Mouse (Mus musculus): ENCODE data around the gene Zfp574.
"Not testable (repeated sequence)": the region's sequence is repeated elsewhere in the genome, so short reads cannot be mapped to it uniquely, and the experiment has no call there.

Gene Zfp574

DNA sequence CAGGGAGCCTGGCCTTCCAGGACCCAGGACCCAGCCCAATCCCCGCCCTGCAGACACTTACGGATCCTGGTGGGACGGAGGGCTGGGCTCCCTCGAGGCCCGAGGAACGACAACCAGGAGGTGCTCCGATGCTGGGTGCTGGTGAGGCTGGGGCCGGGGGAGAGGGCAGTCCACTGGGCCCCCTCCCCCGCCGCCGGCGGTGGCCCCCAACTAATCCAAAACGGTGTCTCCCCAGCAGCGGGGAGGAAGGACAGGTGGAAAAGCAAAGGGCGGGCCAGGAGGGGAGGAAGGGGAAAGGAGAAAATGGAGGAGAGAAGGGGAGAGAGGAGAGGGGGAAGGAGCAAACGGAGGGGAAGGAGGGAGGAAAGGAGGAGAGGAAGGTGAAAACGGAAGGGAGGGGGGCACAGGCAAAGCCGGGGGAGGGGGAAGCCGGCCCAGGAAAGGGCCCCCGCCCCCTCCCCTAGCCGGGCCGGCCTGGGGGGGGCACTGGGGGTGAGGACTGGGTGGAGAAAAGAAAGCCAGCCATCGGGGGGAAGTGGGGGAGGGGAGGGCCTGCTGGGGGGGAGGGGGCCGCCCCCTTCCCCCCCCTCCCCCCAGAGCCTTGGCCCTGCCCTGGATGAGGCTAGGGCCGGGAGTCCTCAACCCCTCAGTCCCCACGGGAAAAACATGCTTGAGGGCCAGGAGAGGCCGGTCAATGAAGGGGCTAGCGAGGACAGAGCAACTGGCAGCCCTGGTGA lies at the start of gene Zfp574, which contains the start of gene Grik5:
TSS of gene Zfp574 (plus strand) at position 589 of the 737 bp plus-strand sequence.
TSS of gene Grik5 (minus strand) at position 368 of the 737 bp plus-strand sequence.
- in situ Hi-C loops (cut with MboI; ENCODE audit: low sequenced_read_pairs): no loop called here

DNA sequence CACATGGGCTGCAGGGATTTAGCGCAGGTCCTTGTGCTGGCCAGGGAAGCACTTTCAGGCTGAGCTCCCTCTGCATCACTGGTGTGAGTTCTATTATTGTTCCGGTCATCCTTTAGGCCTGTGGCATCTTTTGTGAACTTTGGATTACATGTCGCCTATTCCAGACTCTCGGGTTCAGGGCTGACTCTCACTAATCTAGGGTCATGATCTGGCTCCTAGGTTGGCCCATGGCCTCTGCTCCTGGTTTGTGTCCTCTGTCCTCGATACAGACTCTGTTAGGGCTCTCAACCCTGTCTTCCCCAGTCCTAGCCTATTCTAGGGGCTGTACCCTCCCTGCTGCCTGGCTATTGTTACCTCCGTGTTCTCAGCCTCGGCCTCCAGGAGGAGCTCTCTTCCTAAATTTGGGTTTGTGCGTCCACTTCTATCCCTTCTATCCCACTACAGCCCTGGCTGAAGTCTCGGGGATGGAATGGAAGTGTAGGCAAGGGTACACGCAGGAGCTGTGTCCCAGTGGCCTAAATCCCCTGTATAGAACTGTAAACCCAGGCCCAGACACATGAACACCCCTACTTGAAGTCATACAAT lies 46.4 kb upstream of the Zfp574 start:
- in situ Hi-C loops (cut with MboI; ENCODE audit: low sequenced_read_pairs): no loop called here

DNA sequence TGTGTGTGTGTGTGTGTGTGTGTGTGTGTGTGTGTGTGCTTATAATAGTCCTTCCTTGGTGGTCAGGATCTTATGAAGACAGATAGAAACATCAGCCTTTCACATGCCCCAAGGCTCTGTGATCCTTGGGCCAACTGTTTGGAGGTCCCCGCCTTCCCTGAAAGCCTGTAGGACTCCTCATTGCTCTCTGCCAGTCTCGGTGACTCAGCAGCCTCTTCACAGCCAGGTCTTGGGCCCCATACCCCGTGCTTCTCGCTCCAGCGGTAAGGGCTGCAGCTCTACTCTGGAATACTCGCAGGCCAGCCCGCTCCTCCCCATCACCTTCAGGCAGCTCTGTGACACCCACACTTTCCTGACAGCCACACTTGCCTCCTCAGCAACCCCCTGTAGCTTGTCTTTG lies 45.9 kb upstream of the Zfp574 start:
- in situ Hi-C loops (cut with MboI; ENCODE audit: low sequenced_read_pairs): no loop called here

DNA sequence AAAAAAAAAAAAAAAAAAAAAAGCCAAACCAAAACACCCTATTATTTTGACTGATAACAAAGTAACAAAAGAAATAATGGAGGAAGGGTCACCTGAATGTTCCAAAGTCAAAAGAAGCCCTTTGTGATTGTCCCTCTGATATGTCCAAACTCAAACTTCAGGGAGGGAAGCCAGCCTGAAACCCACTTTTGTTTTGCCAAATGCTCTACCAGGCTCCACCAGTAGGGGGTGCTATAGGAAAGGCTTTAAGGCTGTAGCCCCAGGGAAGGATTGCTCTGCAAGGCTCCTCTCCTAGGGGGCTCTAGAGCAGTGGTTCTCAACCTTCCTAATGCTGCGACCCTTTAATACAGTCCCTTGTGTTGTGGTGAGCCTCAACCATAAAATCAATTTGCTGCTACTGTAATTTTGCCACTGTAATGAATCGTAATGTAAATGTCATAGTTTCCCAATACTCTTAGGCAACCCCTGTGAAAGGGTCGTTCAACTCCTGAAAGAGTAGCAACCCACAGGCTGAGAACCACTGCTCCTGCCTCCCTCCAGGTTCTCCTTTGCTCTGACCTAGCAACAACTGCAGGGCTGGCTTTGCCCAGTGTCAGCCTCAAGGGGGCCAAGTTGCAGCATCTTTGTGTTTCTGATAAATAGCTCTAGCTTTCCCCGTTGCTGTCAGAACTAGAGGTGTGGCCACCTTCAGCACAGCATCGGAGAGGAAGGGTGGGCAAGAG lies 42.2 kb upstream of the Zfp574 start:
- in situ Hi-C loops (cut with MboI; ENCODE audit: low sequenced_read_pairs): no loop called here

DNA sequence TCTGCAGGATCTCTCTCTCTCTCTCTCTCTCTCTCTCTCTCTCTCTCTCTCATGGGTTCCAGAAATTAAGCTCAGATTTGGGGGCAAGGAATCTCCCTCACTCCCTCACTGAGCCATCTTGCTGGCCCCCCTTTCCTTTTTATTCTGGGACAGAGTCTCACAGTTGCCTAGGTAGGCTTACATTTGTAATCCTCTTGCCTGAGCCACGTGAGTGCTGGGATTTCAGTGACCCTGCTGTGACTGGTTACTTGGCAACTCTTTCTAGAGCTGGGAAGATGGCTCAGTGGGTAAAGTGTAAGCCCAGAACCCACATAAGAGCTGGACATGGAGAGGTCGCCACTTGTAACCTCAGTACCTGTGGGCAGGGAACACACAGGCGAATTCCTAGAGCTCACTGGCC lies 40.8 kb upstream of the Zfp574 start:
- in situ Hi-C loops (cut with MboI; ENCODE audit: low sequenced_read_pairs): no loop called here

DNA sequence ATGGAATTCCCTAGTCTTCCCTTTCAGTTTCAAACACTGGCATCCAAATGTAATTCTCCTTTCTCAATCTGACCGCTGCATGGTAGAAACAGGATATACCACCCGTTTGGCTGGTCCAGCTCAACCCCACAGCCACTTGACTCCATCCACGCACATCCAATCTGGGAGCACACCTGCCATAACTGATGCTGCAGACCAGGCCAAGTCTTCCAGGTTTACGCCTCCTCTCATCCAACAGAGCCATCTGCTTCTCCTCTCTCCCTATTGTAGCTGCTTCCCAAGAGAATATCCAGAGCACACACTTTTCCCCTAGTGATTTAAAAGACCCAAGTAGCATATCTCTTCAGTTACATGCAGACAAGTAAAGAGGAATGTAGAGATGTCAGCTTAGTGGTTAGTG lies 37.6 kb upstream of the Zfp574 start:
- in situ Hi-C loops (cut with MboI; ENCODE audit: low sequenced_read_pairs): no loop called here

DNA sequence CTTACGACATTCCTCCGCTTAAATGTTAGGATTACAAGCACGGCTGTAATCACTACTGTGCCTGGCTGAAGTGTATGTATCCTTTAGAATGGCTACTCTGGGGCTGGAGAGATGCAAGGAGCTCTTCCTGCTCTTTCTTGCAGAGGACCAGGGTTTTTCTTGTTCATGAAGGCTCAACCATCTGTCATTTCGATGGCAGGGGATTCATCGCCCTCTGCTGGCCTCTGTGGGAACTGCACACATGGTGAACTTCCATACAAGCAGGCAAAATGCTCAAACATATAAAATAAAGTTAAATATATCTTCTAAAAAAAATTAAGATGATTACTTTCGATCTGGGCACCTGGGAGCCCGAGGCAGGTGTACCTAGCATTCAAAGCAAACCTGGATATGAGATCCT lies 36.5 kb upstream of the Zfp574 start:
- in situ Hi-C loops (cut with MboI; ENCODE audit: low sequenced_read_pairs): no loop called here

DNA sequence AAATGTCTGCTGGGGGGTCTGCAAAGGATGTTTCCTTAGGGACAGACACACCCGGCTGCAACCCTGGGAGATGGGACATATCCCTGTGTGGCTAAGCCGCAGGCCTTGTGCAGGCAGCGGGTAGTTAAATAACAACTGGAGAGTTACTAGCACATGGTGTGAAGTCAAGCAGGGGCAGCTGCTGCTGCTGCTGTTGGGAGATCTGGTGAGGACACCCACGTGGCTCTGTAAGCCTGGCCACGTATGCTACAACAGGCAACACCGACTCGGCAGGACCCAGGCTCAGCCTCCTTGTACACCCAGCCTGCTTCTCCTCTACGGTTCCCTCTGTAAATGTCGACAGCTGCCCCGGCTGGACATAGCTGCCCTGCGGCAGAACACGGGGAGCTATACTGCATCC lies 30.4 kb upstream of the Zfp574 start:
- in situ Hi-C loops (cut with MboI; ENCODE audit: low sequenced_read_pairs): no loop called here

DNA sequence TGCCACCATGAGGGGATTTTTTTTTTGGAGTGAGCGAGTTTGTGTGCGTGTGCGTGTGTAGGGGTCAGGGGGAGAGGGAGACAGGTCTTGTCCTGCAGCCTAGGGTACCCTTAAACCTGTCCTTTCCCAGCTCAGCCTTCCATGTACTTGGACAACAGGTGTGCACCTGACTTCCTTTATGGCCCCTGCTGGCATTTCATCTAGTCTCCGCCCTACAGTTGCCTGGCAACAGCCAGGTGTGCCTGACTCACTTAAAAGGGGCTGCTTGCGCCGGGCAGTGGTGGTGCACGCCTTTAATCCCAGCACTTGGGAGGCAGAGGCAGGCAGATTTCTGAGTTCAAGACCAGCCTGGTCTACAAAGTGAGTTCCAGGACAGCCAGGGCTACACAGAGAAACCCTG lies 27.8 kb upstream of the Zfp574 start:
- in situ Hi-C loops (cut with MboI; ENCODE audit: low sequenced_read_pairs): not testable (repeated sequence)

DNA sequence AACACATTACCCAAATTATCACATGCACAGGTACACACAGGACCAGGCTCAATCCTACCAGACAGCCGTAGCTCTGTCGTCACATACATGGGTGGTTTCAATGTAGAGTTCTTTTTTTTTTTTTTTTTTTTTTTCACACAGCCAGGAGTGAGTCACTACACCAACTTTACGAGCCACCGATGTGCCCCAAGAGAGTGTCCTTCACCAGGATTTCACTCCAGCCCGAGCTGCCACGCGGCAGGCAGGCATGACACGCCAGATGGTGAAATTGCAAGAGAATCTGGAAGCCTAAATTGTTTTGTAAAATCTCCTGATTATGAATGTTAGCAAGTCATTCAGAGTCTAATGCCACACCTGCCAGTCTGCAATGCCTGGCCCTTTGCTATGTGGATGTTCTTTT lies 25.0 kb upstream of the Zfp574 start:
- in situ Hi-C loops (cut with MboI; ENCODE audit: low sequenced_read_pairs): no loop called here

DNA sequence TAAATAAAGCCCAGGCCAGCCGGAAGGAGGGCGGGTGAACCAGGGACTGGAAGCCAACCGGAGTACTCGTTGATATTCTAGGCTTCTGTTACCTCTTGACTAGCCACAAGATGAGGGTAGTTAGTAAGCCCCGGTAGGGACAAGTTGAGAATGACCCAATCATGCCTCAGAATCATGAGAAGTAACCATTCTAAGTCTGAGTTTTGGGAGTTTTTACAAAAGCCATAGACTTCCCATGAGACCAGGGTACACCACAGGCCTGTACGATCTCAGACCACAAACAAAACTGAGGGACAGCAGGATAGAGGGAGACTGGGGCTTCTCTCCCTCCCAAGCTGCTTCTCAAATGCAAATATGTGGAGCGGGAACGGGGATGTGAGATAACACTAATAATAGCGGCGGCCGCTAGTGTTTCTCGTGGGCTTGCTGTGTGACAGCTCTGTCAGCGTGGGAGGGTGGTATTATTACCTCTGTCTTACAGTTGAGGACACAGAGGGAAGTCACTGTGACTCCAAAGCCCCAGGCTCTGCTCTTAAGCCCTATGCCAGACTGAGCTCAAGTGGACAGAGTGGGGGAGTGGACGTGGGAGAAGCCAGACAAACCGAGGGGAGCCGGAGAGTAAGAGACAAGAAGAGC lies 23.0 kb upstream of the Zfp574 start:
- in situ Hi-C loops (cut with MboI; ENCODE audit: low sequenced_read_pairs): no loop called here

DNA sequence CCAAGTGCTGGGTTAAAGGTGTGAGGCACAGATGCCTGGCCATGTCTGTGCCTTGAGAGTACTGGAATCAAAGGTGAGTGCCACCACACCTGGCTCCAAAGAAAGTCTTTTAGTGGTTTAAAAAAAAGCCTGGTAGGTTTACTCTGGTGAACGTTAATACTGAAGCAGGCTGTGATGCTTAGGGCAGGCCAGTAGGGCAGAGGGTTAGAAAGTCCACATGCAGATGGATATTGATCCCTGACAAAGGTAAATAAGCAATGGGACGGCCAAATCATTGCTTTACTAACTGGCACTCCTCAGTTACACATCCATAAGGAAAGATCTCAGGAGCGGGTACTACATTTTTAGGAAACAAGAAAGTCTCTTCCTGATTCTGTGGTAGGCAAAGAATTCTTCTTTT lies 19.8 kb upstream of the Zfp574 start:
- in situ Hi-C loops (cut with MboI; ENCODE audit: low sequenced_read_pairs): no loop called here

DNA sequence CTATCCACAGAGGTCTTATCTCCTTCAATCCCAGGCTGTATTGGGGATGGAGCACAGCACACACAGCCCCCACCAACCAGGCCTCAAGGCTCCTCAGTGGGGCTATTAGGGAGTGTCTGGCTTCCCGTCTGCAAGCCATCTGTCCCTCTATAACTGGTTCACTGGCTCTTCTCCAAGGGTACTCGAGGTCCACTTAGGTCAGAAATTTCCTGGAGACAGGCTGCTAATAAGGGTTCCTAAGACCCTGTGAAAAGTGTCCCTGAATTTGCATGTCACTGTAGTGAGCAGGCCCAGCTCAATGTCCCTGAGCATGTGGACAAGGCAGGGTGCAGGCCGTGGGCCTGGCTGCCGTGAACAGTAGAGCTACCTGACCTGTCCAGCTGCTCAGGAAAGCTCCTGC lies 15.4 kb upstream of the Zfp574 start:
- in situ Hi-C loops (cut with MboI; ENCODE audit: low sequenced_read_pairs): no loop called here

DNA sequence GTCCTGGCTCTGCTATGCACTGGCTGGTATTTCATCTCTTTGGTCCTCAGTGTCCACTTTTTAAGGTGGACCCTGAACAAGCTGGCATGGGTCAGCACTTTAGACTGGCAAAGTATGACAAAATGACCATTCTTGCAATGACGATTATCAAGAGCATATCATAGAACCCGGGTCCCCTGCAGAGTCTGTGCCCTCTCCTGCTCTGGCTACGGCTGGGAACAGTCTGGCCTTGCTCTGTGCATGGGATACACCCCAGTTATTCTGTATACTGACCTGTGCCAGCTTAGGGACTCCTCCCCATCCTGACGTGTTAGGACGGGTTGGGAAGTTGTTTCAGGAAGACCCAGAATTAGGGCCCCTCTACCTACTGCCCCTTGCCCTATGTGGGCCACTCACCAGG lies 14.5 kb upstream of the Zfp574 start:
- in situ Hi-C loops (cut with MboI; ENCODE audit: low sequenced_read_pairs): no loop called here

DNA sequence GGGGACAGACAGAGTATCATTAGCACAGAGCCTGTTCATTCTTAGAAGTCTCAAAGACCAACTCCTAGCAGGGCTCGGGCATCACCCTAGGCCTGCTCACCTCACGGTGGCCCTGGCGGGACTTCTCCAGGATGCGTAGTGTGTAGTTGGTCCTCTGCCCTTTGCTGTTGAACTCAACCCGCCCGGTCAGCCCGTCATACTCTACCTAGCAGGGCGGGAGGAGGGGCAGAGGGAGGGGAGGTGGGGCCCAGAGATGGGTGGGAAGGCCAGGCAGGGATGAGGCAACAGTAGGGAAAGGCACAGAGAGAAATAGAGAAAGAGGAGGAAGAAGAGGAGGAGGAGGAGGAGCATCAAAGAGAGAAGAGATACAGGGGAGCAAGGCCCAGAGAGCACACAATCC lies 14.0 kb upstream of the Zfp574 start:
- in situ Hi-C loops (cut with MboI; ENCODE audit: low sequenced_read_pairs): no loop called here

DNA sequence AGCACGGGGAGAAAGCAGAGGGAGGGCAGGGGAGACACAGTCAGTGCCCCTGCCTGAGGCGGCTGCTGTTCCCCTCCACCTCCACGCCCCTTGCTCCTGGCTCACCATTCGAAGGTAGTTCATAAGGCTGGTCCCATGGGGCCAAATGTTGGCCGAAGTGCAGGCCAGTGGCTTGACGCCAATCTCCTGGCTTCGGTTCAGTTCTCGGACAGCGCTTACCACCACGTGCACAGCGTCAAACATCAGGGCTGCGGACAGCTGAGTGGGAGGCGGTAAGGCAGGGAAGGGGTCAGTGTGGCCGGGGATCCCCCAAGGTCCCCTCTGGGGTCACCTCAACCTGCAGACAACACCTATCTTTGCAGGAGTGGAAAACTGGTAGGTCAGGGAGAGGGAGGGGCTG lies 13.5 kb upstream of the Zfp574 start:
- in situ Hi-C loops (cut with MboI; ENCODE audit: low sequenced_read_pairs): no loop called here

DNA sequence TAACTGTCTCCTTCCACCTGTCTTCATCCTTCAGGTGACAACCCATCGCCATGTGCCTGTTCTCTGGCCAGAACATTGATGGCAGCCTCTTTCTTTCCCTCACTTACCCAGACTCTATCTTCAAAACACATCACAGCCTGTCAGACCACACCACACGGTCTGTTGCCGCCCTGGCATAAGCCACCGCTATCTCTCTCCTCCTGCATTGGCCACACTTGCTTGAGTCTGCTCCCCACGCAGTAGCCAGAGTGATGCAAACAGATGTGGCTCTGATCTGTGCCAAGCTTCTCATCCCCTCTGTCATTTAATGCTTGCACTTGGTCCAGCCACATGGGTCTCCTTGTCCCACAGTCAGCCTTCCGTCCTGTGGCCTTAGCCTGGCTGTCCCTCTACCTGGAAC lies 9.0 kb upstream of the Zfp574 start:
- in situ Hi-C loops (cut with MboI; ENCODE audit: low sequenced_read_pairs): no loop called here

DNA sequence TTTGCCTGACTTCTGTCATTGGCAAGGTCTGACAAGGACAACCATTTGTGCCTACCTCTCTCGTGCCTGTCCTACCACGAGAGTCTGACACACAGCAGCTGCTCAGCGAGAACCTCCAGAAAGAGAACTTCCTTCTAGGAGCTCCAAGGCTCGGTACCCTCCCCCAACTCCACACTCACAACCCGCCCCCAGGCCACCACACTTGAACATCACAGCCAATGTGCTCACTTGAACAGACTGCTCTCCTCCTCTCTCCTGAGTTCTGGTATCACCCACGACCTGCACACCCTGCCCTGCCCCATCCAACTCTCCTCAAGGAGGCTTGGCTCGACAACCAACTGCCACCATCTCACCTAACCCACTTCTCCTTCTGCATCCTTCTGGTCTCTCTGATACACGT lies 8.5 kb upstream of the Zfp574 start:
- in situ Hi-C loops (cut with MboI; ENCODE audit: low sequenced_read_pairs): no loop called here

DNA sequence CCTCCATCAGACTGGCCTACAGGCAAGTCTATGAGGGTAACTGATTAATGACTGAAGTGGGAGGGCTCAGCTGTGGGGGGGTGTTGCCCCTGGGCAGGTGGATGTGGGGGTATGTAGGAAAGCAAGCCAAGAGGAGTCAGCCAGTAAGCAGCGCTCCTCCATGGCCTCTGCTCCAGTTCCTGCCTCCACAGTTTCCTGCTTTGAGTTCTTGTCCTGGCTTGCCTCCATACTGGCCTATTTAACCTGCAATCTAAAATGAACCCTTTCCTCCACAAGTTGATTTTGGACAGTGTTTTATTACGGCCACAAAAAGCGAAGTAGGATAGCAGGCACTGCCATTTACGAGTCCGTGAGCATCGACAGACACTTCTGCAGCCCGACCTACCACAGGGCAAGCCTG lies 5.0 kb upstream of the Zfp574 start:
- in situ Hi-C loops (cut with MboI; ENCODE audit: low sequenced_read_pairs): no loop called here

DNA sequence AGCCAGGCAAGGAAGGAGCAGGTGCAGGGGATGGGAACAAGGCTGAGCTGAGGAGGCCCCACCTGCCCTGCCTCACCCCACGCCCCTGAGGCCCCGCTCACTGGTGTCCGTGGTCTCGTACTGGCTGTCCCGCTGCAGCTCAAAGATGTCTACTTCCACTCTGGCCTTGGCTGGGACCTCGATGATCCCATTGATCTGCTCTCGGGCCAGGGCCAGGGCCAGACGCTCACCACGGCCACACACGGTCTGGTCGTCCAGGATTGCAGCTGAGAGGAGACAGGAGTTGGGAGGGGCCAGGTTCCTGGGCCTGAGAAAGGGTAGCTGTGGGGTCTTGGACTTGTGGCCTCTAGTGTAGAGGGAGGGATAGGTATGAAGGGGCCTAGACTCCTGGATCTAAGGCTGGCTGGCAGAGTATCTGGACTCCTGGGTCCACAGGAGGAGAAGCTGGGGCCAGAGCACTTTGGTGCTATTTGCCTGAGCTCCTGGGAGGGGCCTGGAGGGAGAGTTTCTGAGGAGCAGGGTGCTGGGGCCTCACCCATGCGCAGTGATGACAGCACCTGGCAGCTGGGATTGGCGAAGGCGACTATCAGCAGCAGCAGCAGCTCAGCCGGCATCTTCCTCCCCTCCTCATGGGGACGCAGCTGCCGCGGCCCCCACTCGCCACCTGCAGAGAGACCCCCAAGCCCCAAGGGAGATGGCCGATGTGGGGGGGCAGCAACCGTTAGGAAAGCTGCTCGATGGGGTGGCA lies 4.3 kb upstream of the Zfp574 start:
- in situ Hi-C loops (cut with MboI; ENCODE audit: low sequenced_read_pairs): no loop called here

DNA sequence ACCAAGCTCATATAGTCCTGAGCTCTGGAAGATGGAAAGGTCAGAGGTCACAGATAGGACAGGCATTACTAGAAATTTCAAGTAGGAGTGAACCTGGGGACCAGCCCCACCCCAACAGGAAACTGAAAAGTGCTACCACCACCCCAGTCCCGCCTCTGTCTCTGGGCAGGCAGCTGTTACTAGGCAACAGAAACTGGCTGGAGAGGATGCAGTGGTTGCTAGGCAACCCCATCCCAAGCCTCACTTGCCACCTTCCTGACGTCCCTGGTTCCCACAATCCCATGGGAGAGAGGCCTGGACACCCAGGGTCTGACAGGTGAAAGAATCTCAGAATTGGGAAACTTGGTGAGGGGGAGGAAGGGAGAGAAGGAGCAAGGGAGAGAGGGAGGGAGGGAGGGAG lies 3.6 kb upstream of the Zfp574 start:
- in situ Hi-C loops (cut with MboI; ENCODE audit: low sequenced_read_pairs): no loop called here

Measured in CH12F3 (cell line).